Mouse (Mus musculus): ENCODE results near the gene Mertk.

DNA sequence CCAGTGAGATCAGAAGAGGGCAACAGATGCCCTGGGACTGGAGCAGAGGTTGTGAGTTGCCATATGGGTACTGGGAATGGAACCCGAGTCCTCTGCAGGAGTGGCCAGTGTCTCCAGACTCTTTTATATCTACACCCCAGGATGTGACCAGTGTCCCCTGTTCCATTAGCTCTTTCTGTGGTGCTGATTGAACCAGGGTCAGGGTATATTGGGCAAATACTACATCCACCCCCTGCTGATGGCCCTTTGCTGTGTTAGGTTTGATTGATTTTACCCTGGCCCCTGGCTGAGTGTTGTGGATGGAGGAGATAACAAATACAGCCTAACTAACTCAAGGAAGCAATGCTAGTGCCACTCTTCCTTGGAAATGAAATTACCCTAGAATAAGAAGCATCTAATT is 117.6 kb downstream of the Mertk start:
- TF ChIP-seq GATA1 (IDR thresholded peaks at IDR 0.05; ENCODE audit: borderline replicate concordance, low read length), result no peak
- TF ChIP-seq FLI1 (IDR thresholded peaks at IDR 0.05; ENCODE audit: low read length), result no peak

Measured in megakaryocyte, embryonic 14.5 days (primary cell).